Mouse (Mus musculus) E14TG2a.4 (cell line): ENCODE data around the gene Akap12.

Experiments
- H3K27me3 ChIP-seq: 2 replicates; pipeline ENCODE4 v1.6.1; 2014; ENCODE audit warnings: low read length, control low read depth; ENCODE audit not compliant: insufficient read depth
- H3K36me3 ChIP-seq: 2 replicates; pipeline ENCODE4 v1.6.1; 2014; ENCODE audit warnings: low read length, control low read depth; ENCODE audit not compliant: insufficient read depth
- H3K4me1 ChIP-seq: replicated peaks from 2 replicates; pipeline ENCODE4 v1.6.1; 2014; ENCODE audit warnings: low read depth, low read length, control low read depth
- H3K4me3 ChIP-seq: replicated peaks from 2 replicates; pipeline ENCODE4 v1.5.1; 2014; ENCODE audit warnings: mild to moderate bottlenecking, low read length
- H3K9me3 ChIP-seq: 2 replicates; pipeline ENCODE4 v1.6.1; 2014; ENCODE audit warnings: low read length, control low read depth
- CTCF ChIP-seq: conservative IDR thresholded peaks from 2 replicates; pipeline ENCODE4 v1.5.1; 2014; ENCODE audit warnings: low read length
- NANOG ChIP-seq: IDR thresholded peaks from 2 replicates; pipeline ENCODE4 v1.6.1; 2014; ENCODE audit warnings: borderline replicate concordance, low read length, mixed read lengths
- POU5F1 ChIP-seq: IDR thresholded peaks from 2 replicates; pipeline ENCODE4 v1.6.1; 2014; ENCODE audit warnings: low read length, borderline replicate concordance

Akap12 gene

DNA sequence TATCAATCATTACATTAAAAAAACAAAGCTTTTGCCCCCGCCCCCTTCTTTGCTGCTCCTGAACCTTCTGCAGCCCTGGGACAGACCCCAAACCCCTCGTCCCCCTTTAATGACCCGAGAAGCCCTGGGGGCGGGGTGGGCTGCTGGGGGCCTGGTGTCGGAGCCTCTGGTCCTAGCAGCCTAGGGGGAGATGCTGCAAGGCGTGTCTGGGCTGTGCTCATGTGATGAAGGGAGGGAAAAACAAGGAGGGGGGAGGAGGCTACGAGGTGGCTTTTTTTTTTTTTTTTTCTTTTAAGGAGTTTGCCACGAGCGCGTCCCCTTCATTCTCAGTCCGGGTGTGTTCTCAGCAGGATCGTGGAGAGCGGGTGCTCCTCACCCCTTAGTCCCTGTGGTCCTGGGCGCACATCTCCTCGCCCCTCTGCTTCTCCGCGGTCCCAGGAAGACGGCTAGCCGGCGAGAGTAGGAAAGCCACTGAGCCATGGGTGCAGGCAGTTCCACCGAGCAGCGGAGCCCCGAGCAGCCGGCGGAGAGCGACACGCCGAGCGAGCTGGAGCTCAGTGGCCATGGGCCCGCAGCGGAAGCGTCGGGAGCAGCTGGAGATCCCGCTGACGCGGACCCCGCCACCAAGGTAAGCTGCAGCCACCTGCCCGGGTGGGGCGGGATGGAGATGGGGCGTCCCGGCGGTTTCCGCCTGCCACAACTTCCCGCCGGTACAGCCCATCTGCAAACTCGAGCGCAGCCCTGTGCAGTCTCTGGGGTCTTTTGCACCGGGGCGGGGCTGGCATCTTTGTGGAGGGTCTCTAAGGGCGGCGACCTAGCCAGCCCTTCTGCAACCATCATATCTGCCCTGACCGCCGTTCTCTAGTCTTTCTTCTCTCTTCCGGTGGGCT is at the start of gene Akap12:
Akap12 (plus strand) TSS at position 340 of the 890 bp plus-strand sequence.
- H3K4me1 ChIP-seq = peaks cover 71% of the 10 kb centered on the region
- TF ChIP-seq NANOG (no peak), POU5F1 (no peak), CTCF (no peak)
- H3K27me3 ChIP-seq = no peaks in the 10 kb centered on the region
- no peaks in the 10 kb centered on the region for H3K9me3 ChIP-seq
- peak within 1 kb of the TSS; percentile 94 for H3K4me3 ChIP-seq
- peaks cover 23% of the 10 kb centered on the region for H3K36me3 ChIP-seq

GRCm38 (mm10) chr10:4230563-4231359 is 35.4 kb upstream of the Akap12 start:
- Histone ChIP-seq H3K4me3 (no peak overlapping the region), H3K4me1 (peaks cover 20% of the 10 kb centered on the region), H3K27me3 (peaks cover 6% of the 10 kb centered on the region), H3K9me3 (no peaks in the 10 kb centered on the region), H3K36me3 (no peaks in the 10 kb centered on the region)
- TF ChIP-seq POU5F1 = no peak
- TF ChIP-seq NANOG = no peak
- no peak for TF ChIP-seq CTCF

GRCm38 (mm10) chr10:4233102-4233501 is 33.1 kb upstream of the Akap12 start:
- Histone ChIP-seq H3K4me1 (peaks cover 36% of the 10 kb centered on the region), H3K9me3 (no peaks in the 10 kb centered on the region), H3K36me3 (no peaks in the 10 kb centered on the region), H3K4me3 (no peak overlapping the region), H3K27me3 (no peaks in the 10 kb centered on the region)
- no peak for TF ChIP-seq NANOG
- no peak for TF ChIP-seq CTCF
- TF ChIP-seq POU5F1 = no peak

DNA sequence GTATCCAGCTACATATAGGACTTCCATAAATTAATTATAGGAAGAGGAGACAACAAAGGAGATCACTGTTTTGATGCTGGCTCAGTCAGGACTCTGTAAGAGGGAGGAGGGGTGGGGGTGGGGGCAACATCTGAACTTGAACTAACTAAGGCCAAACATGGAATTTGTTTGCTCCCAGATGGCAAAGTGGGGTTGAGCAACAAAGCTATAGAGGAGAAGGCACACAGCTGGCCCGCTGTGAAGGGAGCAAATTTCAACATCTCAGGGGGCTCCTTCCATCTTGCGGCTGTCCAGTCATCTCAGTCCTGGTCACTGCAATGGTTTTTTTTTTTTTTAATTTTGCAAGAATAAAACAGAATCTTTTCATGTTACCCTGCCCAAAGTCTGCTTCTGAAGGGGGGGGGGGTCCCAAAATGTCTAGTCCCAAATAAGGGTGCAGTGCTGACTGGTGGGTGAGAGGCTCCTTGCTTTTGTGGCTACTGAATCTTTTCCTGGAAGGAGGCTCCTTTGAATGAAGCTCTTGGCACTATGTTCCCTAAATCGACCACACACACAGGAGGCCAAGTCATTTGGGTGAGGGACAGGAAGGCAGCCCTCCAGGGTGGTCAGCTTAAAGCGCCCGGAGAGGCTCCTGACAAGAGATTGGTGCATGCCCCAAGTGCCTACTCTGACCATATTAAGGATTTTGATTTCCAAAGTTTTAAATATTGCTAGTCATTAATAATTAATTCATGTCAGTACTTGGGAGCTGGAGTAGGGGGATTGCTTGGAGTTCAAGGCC is 26.2 kb upstream of the Akap12 start:
- no peak for TF ChIP-seq POU5F1
- TF ChIP-seq NANOG = no peak
- no peak for TF ChIP-seq CTCF

DNA sequence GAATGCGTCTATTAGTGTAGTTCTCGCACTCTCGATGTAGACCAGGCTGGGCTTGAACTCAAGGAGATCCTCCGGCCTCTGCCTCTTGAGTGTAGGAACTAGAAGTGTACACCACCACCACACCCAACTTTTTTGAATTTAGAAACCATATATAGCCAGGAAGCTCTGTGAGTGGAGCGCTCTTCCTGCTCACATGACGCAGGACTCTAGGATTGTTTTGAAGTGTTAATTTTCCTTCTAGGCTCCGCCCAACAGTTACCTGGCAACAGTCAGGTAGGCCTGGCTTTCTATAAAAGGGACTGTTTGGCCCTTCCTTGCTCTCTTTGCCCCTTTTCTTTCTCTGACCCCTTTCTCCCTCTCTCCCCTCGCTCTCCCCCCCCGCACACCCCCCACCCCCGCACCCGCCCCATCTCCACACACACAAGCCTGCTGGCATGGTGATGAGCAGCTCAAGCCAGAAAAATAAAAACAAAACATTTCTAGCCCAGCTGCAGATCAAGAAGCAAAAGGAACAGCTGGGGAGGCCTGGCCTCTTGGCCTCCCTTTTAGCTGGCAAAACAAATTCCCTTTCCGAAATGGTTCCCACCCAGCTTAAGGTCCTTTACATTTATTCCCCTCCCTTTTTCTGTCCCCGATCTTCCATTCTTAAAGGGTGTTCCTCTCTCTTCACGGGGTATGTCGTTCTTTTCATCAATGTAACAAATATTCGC is 22.4 kb upstream of the Akap12 start:
- TF ChIP-seq POU5F1 = no peak
- no peak for TF ChIP-seq CTCF
- TF ChIP-seq NANOG = no peak
- Histone ChIP-seq H3K9me3 (no peaks in the 10 kb centered on the region), H3K4me3 (peak overlapping the region; percentile 81), H3K27me3 (no peaks in the 10 kb centered on the region), H3K4me1 (peaks cover 52% of the 10 kb centered on the region), H3K36me3 (peaks cover 23% of the 10 kb centered on the region)

More for the DNA sequence above, 26.2 kb upstream of the Akap12 start:
- Histone ChIP-seq H3K9me3 (no peaks in the 10 kb centered on the region), H3K4me3 (no peak overlapping the region), H3K4me1 (peaks cover 38% of the 10 kb centered on the region), H3K36me3 (peaks cover 2% of the 10 kb centered on the region; the same call in 1 of the 2 replicates), H3K27me3 (no peaks in the 10 kb centered on the region)

- TF ChIP-seq NANOG = no peak
- no peak for TF ChIP-seq CTCF
- no peak for TF ChIP-seq POU5F1
- peaks cover 58% of the 10 kb centered on the region for H3K4me1 ChIP-seq
Measured at GRCm38 (mm10) chr10:4245812-4246211, 20.4 kb upstream of the Akap12 start.

DNA sequence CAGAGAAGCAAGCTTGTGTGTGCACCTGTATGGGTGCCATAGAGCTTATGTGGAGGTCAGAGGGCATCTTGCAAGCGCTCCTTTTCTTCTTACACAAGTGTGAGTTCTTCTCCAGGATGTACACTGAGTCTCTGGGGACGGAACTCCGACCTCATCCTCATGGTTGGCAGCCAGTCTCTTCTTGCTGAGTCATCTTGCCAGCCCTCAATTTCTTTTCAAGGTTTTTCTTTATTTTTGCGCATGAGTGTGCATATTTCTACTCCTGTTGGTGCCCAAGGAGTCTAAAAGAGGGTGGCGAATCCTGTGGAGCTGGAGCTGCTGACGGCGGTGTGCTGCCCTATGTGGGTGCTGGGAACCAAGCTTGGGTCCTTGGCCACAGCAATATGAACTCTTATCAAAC is 19.8 kb upstream of the Akap12 start:
- peaks cover 62% of the 10 kb centered on the region for H3K4me1 ChIP-seq
- H3K27me3 ChIP-seq = no peaks in the 10 kb centered on the region
- no peaks in the 10 kb centered on the region for H3K9me3 ChIP-seq
- H3K4me3 ChIP-seq = no peak overlapping the region
- H3K36me3 ChIP-seq = peaks cover 23% of the 10 kb centered on the region
- TF ChIP-seq POU5F1 = no peak
- no peak for TF ChIP-seq CTCF
- TF ChIP-seq NANOG = no peak

More at GRCm38 (mm10) chr10:4245812-4246211, 20.4 kb upstream of the Akap12 start:
- Histone ChIP-seq H3K4me3 (no peak overlapping the region), H3K27me3 (no peaks in the 10 kb centered on the region), H3K36me3 (peaks cover 23% of the 10 kb centered on the region), H3K9me3 (no peaks in the 10 kb centered on the region)
